Mouse (Mus musculus) lung, postnatal 4 days (tissue): Measurements from ENCODE around the gene Stt3b.

ENCODE experiments used
- DNase-seq, 2 experiments: peaks; one replicate each; pipeline ENCODE4 v3.0.0; 2021

Gene Stt3b

GRCm38 (mm10) chr9:115210535-115210934 lies 99.7 kb downstream of the Stt3b start:
- no peak for DNase-seq

GRCm38 (mm10) chr9:115209737-115210136 lies 100.5 kb downstream of the Stt3b start:
- no peak for DNase-seq

DNA sequence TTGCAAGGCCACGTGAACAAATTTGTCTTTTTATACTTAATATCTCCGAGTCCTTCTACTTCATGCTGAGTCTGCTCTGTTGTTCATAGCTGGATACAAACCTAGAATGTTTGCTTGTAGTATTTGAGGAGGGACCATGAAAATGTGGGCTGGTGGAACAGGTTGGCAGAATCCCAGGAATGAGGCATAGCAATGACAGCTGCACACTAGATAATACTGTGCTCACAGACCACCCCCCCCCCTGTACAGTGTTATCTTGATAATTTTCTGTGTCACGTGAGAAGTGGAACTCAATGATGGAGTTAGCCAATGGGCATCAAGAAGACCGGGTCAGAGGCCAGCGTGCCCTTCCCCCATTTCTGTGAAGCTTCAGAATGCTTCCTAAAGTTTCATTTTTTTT lies 104.0 kb downstream of the Stt3b start:
- DNase-seq = no peak

DNA sequence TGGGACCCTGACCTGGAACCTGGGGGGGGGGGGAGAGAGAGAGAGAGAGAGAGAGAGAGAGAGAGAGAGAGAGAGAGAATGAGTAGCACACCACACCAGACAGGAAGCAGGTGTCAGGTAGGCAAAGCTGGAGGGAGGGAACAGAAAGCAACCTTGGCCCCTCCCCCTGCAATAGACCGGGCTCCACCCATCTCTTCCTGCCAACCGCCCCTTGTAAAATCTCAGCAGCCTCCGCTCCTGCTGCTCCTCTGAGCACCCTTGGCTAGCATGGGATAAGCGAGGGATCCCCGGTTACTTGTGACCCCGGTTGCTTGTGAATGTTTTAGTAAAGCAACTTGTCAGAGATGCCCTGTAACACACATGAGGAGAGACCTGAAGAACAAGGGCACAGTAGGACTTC lies 104.7 kb downstream of the Stt3b start:
- DNase-seq = peak; percentile 51 to 57

- DNase-seq = no peak
Measured at GRCm38 (mm10) chr9:115203136-115203535, 107.1 kb downstream of the Stt3b start.

DNA sequence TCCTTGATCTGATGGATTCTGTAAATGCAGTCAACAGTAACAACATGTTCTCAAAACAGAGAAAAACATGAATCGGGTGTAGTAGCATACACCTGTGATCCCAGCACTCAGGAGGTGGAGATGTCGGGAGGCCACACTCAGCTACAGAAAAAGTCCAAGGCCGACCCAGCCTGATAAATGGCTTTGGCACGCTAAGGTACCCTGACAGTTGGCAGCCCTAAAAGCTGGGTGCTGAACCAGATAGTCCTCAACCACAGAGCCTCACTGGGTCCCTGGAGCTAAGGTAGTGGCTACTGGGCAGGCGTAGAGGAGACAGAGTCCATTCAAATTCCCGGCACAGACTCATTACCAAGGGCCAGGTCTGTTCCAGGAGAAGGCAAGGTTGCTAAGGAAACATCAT lies 109.0 kb downstream of the Stt3b start:
- DNase-seq = no peak

- DNase-seq = no peak
Measured at GRCm38 (mm10) chr9:115200166-115200862, 109.9 kb downstream of the Stt3b start.

DNA sequence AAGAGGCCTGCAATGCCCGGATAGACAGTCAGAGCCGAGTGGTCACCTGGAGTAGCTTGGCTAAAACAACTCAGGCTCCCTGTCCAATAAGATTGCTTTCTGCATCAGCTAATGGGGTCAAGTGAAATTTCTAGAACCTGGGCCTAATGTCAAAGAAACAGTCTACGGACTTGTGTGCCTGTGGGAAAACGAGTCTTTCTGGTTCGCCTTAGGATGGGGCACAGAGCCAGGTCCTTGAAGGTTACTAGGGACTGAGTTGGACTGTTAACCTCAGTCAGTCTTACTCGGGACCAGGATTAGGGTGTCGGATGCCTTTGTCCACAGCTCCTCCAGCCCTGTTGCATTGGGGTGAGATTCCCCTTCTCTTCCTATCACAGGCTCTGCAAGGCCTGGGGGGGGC lies 113.1 kb downstream of the Stt3b start:
- DNase-seq = peak; percentile 71 to 72

DNA sequence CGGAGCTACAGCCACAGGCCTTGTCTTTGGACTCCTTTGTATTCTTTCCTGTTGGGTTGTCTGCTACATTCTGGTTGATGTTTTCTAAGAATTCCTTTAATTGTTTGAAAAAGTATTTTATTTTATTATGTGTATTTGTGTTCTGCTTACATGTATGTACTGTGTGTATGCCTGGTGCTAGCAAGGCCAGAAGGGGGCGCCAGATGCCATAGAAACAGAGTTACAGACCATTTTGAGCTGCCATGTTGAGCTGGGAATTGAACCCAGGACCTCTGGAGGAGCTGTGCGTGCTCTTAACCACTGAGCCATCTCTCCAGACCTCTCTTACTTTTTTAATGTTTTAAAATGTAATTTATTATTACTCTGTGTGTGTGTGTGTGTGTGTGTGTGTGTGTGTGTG lies 117.3 kb downstream of the Stt3b start:
- DNase-seq = no peak
